Mouse (Mus musculus): ENCODE data around the gene 1700042G07Rik.
A peak's percentile ranks its signal among the peaks of the same experiment; 100 is the strongest.

1700042G07Rik gene

DNA sequence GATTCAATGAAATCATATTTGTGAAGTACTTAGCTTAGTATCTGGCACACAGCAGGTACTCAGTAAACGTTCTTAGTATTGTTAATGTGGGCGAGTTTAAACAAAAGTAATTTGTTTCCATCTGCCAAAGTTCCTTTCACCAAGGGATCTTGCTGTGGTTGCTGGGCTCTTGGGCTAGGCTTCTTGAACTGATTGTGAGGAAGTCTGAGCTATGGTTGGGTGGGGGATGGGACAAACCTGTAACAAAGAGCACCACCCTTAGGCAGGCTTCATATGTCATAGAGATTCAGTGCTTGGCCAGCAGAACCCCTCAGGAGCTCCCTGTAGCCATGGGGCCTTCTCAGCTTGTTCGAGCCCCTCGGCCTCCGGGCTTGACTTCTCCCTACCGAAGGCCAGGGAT, at the start of gene 1700042G07Rik, which contains the start of gene Gm49337:
Gene 1700042G07Rik (plus strand): TSS at position 301 of the 400 bp plus-strand sequence.
Gene Gm49337 (plus strand): TSS at position 313 of the 400 bp plus-strand sequence.
- DNase-seq, result no peak

DNA sequence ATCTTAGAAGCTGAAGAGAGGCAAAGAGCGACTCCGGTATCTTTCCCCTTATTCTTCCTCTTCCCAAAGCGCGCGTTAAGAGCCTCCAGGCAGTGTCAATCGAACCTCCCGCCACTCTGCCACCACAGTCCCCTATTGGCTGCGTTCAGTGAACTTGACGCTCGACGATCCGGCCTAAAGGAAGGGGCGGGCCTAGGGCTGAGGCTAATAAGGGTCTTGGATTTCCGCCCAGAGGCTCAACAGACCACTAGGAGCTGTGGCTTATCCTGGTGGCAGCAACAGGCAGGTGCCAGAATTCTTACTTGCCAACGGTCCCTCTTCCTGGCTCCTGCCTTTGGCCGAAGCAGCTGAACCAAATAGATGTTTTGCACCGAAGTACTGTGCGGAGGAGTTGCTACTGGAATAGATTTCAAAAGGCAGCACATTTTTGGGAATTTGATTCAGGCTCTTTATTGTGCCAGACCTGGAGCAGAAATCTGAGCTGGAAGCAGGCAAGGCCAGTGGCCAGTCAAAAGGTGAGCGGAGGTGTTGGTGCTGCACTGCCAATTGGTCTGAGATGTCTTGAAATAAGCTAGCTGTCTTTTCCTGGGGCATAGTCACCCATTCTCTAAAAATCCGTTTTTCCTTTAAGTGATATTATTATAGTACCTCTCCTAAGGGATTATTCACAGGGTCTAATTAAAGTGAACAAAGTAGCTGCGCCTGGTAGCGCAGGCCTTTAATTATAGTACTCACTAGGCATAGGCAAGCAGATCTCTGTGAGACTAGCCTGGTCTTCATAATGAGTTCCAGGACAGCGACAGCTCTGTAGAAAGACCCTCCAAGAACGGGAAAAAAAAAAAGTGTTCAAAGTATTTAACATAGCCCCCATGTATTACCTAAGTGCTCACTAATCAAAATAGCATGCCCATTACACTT, 49.3 kb upstream of the 1700042G07Rik start, which contains the start of the genes Rad54l and Pomgnt1:
Gene Rad54l (minus strand): TSS at position 89 of the 918 bp plus-strand sequence.
Gene Pomgnt1 (plus strand): TSS at position 239 of the 918 bp plus-strand sequence.
- DNase-seq, result peak; percentile 87 to 93

DNA sequence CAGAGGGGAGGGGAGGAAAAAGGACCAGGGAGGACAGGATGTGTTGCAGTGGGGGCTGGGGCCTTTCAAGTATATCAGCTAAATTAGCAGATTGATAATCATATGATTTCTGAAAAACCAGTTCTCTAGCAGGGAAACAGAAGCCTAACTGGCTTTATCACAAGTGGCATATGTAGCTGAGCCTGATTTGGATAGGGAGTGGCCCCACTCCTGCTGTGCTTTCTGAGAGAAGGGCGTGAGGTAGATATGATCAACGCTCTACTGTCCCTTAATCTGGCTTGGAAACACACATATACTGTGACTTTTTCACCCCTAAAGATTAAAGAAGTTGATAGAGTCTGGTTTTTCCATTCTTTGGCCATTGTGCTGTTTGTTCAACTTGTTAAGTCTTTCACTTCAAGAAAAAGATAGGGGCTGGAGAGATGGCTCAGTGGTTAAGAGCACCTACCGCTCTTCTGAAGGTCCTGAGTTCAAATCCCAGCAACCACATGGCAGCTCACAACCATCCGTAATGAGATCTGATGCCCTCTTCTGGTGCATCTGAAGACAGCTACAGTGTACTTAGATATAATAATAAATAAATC, 47.3 kb upstream of the 1700042G07Rik start:
- no peak for DNase-seq

DNA sequence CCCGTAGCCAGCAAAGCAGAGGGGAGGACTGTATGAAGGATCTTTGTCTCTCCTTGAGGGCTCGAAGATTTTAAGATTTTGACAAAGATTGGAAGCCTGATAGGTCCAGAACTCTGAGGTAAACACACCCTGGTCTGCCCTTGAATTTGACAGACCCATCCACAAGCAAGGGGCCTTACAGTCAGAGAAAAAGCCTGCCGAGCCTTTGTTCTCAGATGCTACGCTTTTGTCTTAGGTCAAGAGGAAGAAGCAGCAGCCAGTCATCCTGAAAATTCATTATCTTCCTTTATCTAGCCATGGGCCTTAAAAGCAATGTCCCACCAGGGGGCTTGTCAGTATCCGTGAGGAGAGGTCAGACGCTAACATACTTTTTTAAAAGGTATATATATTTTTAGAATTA, 45.2 kb upstream of the 1700042G07Rik start:
- no peak for DNase-seq

DNA sequence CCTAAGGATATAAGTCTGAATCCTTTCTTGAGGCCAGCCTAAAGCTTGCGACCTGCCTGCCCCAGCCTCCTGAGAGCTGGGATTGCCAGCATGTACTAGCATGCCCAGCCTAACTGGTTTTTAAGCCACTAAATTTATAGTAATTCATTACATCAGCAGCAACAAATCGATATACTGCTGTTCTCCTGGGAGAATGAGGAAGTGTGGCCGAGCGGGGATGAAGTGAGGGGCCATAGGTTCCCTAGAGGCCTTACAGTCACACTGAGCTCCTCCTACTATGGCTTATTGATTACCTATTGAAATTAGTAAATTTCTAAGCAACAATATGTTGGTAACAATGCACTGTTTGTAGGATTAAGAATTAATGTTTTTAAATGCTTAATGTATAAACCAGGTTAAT, 40.0 kb upstream of the 1700042G07Rik start:
- DNase-seq, result no peak

DNA sequence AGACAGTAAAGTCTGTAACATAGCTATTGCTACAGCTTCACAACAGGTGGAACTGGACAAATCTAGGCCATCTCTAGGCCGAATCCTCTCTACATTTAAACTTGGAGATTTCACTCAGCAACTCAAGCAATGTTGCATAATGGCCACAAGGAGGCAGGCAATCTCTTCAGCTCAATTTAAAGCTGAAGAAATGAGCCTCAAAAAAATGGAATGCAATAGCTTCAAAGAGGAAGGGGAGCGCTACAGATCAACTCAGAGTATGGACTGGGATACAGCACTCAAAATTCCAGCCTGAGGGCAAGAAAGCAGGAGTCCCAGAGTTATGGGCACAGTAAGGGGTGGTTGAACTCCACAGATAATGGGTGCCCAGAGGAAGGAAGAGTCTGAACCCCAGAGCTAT, 38.2 kb upstream of the 1700042G07Rik start:
- no peak for DNase-seq

DNA sequence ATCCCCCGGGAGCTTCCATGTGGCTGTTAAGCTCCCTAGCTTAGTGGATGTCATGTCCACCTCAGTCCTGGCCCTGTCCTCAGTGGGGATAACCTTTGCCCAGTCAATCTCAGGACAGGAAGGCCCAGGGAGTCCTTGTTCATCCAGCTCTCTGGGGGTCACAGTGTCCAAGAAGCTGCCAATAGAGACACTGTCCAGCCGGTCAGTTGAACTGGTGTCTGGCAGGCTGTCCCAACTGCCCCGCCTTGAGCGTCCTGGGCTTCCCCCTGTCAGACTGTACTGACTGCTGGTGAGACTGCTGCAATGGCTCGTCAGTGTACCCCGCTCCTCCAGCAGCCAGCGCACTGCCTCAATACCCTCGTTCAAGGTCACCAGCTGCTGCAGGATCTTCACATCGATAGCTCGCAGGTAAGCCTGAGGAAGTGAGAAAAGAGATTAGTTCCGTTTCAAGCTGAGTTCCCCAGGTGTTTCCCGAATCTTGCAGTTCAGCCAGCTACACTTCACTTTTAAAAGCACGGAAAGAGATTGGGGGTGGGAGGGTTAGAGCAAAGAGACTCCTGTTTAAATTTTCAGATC, 35.7 kb upstream of the 1700042G07Rik start:
- DNase-seq, result no peak

DNA sequence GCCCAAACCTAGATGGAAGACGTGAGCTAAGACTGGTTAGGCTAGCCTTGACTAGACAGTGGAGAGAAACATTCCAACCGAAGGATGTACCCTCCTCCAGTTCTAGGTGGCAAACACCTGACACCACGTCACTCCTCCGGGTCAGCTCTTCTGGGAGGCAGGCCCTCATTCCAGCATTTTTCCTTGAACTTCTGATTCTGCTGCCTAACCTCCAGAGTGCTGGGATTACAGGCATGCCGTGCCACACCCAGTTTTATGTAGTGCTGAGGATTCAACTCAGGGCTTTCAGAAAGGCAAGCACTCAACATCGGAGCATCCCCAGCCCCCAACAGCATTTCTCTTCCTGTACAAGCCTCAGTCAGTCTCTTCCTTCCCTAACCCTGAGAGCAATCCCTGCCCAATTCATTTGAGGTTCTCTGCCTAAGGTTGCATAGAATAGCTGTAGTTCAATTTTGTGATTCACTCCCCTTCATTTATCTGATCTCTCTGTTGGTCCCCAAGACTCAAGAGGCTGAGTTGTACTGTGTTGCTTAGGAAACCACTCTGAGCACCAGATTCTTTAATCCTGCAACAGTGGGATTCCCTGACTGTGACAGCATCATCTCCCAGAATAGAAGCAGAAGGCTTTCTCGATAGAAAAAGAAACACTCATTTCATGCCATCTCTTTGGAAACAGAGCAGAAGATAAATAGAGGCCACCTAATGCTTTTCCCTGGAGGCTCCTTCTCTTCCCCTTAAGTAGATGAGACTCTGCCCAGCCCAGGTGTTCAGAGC, 32.2 kb upstream of the 1700042G07Rik start:
- no peak for DNase-seq

DNA sequence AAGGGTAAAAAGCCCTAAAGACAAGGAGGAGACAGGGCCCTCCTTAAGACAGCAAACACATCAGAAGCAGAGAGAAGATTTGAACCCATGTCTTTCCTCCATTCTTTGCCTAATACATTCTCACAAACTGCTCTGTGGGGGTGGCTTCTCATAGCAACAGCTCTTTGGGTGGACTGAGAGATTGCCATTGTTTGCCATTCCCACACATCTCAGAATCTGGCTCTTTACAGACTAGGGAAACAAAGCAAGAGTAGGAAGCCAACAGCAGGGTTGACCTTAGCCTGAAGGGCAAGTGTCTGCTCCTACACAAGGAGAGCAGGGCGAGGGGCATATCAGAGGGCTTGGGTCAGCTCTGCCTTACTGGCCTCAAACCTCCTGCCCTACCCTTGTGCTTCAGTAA, 31.4 kb upstream of the 1700042G07Rik start:
- DNase-seq, result no peak

DNA sequence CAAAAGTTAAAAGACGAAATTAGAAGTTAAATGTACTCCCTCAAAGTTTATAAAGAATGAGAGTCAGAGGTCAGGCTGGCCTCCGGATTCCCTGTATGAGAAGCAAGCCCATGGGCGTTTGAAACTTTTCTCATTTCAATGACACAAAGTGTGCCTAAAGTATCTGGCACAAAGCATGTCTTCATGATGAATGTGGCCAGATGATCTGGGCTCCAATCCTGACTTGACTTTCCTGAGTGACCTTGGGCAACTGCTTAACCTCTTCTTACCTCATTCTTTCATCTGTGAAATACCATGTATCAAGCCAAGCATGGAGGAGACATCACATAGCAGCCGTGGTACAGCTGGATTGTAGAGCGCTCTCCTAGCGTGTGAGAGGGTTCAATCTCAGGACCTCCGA, 30.9 kb upstream of the 1700042G07Rik start:
- DNase-seq, result peak in 1 of 2 experiments; percentile 44

DNA sequence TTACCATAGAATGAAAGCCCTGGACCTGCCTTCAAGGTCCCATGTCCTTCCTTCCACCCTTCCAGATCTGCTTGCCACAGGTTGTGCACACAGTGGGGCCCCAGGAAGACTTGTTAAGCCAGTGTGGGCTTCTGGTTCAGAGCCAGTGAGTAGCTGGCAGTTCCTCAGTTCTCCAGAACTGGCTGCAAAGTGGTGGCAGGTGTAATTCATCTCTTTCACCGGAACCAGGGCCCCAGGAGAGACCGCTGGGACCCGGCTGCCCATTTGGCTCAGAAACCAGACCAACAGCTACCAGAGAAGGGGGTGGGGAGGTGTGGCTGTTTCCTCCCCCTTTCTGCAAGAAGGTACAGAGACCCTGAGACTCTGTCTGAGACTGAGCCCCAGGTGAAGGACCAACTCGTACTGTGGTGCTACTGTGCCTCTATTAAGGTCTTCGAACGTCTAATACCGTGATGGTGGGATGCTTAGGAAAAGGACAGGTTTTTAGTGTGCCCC, 29.8 kb upstream of the 1700042G07Rik start:
- peak; percentile 44 to 76 for DNase-seq

DNA sequence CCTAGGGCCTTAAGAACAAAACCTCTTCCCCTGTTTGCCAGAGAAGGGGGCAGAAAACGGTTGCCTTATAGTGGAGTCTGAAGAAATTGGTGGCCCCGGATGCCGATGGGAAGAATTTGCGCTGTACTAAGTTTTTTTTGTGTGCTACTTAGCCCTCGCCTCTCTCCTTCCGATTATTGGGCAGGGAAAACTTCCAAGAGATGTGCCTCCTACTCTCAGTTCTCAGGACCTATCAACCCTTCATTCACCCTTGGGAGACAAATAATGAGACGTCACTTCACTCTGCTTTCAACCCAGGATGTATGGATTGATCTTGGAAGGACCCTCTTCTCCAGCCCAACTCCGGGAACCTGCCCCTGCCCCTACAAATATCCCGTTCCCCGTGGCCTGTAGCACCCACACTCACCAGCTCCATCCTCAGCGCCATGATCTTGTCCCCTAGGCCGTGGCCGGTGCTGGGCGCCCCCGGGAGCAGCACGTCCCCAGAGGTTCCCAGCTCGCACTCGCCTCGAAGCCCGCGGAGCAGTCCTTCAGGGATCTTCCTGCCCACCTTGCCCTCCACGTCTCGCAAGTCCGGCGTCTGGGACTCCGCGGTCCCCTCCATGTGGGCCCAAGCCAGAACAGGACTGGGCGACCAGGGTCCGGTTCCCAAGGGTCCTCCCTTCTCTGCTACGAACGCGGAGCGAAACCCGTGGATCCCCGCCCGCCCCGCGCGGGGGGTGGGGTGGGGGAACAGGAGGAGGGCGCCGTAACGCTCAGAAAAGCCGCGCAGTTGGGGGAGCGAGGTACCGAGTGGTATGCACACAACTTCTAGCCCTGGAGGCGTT, 29.1 kb upstream of the 1700042G07Rik start:
- DNase-seq, result peak; percentile 72 to 88

DNA sequence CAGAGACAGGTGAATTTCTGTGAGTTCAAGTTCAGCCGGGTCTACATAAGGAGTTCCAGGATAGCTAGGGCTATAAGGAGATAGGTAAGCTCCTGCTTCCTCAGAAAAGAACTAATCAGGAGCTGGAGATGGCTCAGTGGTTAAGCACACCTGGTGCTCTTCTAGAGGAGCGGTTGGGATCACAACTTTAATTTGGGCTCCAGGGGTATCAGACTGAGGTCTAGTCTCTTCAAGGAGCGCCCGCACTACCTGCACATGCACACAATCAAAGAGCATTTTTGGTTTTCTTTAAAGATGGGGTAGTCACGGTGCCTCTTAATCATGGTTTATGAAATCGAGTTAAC, 23.4 kb upstream of the 1700042G07Rik start:
- DNase-seq, result no peak

DNA sequence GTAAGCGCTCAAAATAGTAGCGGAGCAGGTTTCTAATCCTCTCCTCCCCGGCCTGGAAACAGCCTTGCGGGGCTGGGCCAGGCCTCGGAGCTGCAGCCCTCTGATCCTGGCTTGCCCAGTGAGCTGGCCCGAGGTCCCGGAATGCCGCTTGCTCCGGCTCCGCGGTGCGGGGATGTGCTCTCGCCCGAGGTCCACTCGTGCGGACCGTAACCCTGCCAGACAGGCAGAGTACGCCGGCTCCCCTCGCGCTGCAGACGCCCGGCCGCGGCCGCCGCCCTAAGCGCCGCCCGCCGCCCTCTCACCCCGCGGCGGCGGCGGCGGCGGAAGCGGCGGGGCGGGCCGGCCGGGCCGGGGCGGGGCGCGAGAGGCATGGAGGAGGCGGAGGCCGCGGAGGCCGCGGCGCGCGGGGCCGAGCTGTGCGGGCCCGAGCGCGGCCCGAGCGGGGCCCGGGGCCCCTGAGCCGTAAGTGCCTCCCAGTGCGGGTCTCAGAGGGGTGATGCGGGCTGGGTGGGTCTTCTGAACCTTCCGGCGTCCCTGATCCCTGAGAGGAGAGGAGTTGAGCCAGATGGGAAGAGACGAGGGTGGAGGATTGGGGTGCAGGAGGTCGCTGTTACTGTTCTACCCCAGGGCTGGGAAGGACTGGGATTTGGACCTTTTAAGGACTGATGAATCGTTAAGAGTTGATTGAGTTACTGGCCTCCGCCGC, 22.9 kb upstream of the 1700042G07Rik start:
- peak; percentile 72 to 87 for DNase-seq

DNA sequence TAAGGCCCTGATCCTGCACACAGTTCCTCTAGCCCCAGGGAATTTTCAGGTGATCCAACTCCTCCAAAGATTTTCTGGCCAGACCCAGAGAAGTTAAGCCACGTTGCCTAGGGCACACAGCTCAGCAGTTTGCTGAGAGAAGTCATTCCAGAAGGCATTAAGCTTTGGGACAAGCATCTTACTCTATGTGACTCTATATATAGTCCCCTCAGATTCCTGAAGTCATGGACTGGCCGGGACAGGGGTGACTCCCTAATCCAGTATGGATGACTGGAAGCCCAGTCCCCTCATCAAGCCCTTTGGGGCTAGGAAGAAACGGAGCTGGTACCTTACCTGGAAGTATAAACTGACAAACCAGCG, 22.3 kb upstream of the 1700042G07Rik start:
- DNase-seq, result no peak

DNA sequence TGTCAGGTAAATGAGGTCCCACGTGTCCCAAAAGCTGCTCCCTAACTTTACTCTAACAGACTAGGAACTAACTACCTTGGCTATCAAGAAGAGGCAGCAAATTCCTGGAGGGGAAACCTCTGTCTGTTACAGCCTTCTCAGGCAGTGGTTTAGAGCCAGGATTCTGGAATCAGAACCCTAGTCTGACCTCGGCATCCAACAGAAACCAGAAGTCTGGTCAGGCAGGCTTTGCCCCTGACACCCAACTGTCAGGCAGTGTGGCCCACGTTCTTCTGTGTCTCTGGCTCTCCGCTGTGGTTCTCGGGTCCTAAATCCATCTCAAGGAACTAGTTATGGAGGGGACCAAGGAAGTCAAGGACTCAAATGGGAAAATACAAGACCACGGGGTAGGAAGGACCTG, 21.9 kb upstream of the 1700042G07Rik start, which contains the start of gene Lurap1:
Gene Lurap1 (minus strand): TSS at position 101 of the 400 bp plus-strand sequence.
- DNase-seq, result no peak

DNA sequence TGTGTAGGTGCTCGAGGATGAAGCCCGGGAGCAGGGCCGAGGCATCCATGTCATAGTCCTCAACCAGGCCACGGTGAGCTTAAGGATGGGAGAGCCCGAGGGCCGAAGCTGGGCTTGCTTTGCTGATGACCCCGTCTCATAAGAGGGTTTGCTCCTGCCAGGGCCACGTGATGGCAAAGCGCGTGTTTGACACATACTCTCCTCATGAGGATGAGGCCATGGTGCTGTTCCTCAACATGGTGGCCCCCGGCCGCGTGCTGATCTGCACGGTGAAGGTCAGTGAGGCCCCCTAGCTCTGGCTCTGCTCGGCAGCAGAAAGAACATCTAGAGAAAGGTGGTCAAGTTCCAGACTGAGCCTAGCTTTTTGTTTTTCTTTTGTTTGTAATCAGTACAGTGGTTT, 20.5 kb upstream of the 1700042G07Rik start:
- DNase-seq, result no peak

DNA sequence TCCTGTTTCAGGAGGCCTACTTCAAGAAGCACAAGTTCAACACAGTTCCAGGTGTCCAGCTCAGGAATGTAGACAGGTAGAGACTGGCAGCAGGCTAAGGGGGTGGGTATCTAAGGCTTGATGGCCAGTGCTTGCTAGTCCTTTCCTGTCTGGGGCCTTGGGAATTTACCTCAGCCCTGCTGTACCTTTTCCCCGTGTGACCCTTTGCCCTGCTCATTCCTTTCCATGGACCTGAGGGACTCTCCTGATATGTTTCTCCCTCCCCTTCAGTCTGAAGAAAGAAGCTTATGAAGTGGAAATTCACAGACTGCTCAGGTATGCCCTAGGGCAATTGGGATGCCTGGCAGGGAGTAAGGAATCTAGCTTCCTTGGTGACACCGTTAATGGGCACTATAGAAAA, 15.3 kb upstream of the 1700042G07Rik start:
- DNase-seq, result peak; percentile 36 to 82

DNA sequence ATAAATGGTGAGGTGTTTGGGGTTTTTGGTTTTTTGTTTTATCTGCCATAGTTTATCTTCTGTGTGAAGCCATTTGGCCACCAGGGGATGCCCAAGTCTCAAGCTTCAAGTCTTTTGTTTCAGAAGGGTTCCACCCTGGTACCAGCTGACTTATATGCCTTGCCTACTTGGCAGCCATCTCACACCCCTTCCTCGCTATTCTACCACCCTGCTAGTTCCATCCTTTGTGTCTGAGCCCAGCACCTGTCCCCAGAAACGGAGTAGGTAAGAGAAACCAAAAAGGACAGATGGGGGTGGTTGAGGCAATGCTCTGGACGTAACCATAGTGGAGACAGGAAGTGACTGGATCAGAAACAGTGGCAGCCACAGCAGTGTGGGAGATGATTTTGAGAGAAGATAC, 13.3 kb upstream of the 1700042G07Rik start:
- DNase-seq, result peak in 1 of 2 experiments; percentile 51

DNA sequence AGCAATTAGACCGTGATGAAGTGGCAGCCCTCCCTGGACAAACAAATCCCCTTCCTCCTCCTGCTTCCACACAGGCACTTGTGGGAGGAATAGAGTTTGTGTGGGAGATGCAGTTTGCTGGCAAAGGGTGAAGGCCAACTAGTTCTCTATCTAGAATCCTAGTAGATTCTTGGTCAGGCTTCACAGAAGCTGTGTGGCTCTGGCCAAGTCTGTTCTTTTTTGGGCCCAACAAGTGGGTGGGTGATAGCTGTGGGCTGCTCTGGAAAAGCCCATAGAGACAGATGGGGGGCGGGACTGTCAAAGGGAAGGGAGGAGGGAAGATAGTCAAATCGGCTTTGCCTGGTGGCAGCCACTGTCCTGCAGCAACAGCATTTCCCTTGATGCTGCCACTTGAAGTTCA, 12.4 kb upstream of the 1700042G07Rik start:
- no peak for DNase-seq

DNA sequence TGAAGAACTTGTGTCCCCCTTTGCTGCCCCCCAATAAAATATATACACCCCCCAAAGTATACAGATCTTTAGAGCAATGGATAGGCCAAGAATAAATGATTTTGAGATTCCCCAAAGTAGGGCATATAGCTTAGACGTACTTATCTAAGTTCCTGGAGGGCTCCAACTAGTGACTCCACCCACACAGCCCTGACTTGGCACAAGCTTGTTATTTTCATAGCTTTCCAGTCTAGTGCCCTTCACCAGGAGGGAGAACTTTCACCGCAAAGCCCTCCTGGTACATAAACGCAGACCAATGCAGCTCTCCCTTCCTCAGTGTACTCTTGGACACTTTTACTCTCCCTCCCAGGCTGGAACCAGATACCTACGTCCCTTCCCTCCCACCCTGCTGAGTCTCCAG, 11.0 kb upstream of the 1700042G07Rik start:
- DNase-seq, result peak; percentile 60 to 77

All from kidney, postnatal 25 days (tissue).